Mouse (Mus musculus) erythroblast, adult 5-6 weeks (primary cell): ENCODE results near the gene Tbc1d30. TPM values are rescaled to one million over a fixed set of nuclear protein-coding genes. Genes with fewer than 3 reads are reported as not detected.

ENCODE experiments used
- ATAC-seq: replicated peaks from 2 replicates; pipeline ENCODE4 v1.8.0; 2016; ENCODE audit warnings: moderate number of reproducible peaks, mild to moderate bottlenecking, moderate TSS enrichment, inconsistent platforms; ENCODE audit not compliant: poor library complexity, low FRiP score, severe bottlenecking
- total RNA-seq, 2 experiments: library from RNA; stranded (forward) in 1 of 2; stranded (reverse) in 1 of 2; fragments of 150-400 nt in 1 of 2; fragments of 200-764, 138-1000 nt in 1 of 2; gene quantifications; 2 replicates each; pipeline versions ENCODE4 v1.2.3 to v1.2.4; 2015 to 2017; ENCODE audit warnings: low replicate concordance in 2 of 2

Gene Tbc1d30
- 0.42 TPM in 1 of 2 replicates, not detected in the other for total RNA-seq (2015; ENCODE audit: low replicate concordance)
- total RNA-seq (2017; ENCODE audit: low replicate concordance), result 0.14 and 0.60 TPM in 2 replicates

GRCm38 (mm10) chr10:121351066-121351581 lies at the start of gene Tbc1d30:
Gene Tbc1d30 (minus strand): TSS chr10:121351278.
- ATAC-seq, result no peak

- ATAC-seq, result no peak
These were observed 47.5 kb upstream of the Tbc1d30 start for GRCm38 (mm10) chr10:121398599-121398998.

DNA sequence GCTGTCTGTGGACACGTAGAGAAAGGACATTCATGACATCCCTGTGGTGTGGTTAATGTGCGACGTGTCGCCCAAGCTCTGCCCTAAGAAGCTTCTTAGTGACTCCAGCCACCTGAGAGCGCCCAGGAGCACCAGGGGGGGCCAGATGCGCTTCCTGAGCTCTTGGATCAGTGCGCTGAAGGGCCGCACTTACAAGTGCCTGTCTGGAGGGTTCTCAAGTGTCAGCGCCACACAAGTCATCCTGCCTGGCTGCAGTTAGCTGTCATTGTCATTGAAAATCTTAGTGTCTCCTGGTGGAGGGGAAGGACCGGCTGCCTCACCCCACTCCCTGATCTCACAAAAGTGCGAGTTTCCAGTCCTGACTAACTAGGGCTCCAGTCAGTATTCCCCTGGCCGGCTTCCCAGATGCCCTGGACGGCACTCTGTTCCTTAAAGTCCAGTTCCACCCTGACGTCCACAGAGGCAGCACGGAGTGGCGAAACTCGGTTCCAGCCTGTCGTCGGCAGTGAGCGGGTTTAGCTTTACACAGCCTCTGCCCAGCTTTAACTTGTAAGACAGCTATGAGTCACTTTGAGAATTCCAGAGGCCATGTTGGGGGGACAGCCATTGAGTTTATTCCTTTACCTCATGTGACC lies 44.6 kb upstream of the Tbc1d30 start:
- no peak for ATAC-seq

- ATAC-seq, result no peak
These were observed 43.8 kb upstream of the Tbc1d30 start for GRCm38 (mm10) chr10:121394789-121395325.

DNA sequence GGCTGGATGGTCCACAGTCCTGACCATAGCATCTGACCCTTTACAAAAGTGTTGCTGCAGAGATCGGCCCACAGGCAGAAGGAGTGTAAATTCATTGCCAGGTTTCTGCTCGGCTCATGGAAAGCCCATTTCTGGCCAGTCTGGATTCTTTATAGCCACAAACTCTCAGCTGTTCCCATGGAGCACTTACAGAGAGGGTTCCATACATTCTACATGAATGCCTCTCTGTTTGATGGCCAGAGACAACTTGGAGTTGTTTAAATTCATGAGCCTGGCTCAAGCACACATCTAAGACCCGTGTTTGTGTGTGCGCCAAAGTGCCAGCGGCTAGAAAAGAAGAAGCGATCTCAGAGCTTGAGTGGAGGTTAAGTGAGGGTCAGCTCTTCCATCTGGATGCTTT lies 43.2 kb upstream of the Tbc1d30 start:
- no peak for ATAC-seq

DNA sequence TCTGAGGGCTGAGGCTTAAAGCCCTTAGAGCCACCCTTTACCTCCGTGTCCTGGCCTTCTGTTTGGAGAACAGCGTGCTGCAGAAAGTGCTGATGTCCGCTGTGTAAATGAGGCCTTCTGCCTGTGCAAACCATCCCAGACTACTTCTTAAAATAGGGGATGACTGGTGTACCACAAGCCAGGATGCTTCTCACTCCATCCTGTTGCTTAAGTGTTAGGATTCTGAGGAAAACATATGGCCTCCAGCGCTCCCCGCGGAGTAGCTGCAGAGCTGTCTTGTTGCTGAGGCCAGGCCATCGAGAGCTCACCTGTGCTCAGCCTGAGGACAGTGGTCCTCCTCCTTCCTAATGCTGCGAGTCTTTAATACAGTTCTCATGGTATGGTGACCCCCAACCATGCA lies 40.8 kb upstream of the Tbc1d30 start:
- ATAC-seq, result no peak

DNA sequence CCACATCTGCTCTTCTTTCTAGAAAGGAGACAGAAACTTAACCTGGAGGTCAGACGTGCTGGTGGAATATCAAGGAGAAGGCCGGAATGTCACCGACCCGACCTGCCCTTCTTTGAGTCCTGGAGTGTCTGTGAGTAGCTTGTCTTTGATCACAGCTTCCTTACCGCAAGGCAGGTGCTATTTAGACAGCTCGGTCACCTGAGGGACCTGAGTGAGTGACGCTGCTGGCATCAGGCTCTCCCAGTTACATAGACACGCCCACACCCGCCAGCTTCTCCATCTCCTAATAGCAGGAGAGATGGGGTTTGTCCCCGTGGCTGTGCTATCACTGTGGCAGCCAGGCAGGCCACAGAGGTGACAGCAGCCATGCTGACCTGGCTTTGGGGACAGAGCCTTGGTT lies 39.5 kb upstream of the Tbc1d30 start:
- no peak for ATAC-seq

GRCm38 (mm10) chr10:121386347-121386746 lies 35.3 kb upstream of the Tbc1d30 start:
- ATAC-seq, result no peak

DNA sequence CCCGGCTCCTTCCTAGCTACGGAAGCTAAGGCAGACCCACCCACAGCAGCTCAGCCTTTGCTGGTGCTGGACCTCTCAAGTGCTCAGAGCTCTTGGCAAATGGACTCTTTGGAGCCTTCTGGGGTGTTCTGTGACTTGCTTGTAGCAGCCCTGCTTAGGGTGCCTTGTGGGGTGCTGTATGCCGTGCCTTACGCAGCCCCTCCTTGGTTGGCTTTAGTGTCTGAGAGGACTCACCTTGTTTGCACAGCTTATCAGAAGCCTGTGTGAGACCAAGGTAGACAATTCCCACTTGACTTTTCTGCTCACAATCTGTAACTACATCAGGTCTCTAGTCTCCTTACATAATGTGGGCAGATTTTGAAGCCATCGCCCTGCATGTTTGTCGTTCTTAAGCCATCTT lies 34.6 kb upstream of the Tbc1d30 start:
- ATAC-seq, result no peak

DNA sequence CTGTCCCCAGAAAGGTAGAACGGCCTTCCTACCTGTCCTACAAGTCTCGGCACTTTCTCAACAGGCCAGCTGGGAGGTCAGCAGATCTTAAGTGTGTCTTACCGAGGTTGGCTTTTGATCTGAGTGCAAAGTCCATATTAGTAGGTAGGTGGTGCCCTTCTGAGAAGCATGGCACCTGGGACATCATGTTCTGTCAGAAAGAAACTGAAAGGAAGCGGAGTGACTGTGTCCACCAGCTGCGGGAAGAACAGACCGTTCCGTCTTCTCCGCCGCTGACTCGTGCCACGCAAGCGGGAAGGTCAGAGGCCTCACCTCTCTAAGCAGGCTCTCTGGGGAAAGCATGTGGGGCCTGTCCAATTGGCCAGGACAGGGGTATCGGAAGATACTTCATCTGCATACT lies 33.6 kb upstream of the Tbc1d30 start:
- ATAC-seq, result no peak

DNA sequence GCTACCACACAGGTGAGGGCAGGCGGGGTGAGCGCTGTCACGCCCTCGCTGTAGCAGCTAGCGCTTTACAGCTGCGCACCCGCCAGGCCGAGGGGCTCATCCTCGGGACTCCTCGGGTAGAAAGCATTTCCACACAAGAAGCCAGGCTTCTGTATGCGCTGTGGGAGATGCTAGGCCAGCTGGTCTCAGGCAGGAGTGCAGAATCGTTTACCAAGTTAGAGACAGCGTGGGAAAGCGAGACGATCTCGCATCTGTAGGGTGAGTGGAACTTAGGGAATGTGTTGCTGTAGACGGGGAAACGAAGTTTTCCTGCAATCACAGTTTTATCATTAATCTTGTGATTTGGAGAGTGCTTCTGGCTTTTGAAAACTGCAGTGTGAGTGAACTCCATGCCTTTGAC lies 30.2 kb upstream of the Tbc1d30 start:
- no peak for ATAC-seq

DNA sequence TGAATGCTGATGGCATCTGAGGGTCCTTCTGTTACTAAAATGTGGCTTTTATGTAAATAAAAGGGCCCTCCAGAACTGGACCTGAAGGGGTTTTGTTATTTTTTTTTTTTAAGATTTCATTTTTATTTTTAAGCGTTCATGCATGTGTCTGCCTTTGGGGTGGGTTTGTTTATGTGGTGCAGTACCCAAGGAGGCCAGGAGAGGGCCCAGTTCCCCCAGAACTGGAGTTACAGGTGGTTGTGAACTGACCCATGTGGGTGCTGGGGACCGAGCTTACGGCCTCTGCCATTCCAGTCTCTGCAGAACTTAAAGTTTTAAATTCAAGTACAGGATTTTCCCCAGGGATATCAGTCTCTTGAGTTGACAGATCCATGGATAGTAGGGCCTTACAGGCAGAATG lies 28.3 kb upstream of the Tbc1d30 start:
- ATAC-seq, result no peak

DNA sequence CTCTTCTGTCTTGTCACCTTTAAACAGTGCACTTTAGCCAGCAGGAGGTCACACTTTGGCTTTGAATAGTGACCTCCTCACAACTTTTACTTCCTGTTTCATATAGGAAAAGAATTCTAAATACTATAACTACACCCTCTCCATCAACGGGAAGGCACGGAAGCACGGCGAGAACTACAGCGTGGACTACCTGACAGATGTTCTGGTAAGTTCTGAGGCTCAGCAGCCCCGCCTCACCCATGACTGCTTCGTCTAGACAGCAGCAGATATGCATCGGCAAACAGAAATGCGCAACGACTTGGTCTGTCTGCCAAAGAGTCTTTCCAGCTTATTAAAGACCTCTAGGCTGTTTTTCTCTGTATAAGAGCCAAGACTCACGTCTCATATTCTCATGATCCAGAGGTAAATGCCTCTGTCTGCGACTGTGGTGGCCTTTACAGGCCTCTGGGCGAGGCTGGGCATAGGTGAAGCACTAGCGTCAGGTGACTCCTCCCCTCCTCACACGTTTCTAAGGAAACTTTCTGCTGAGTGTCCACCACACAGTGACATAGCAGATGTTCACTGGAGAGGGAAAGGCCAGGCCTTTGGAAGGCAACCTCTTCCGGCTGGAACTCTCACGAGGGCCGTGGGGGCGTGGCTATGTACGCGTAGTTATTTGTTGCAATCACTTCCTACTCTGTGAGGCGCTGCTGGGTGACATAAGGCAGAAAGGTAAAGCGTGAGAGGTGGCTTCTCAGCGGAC lies 25.6 kb upstream of the Tbc1d30 start:
- no peak for ATAC-seq

GRCm38 (mm10) chr10:121375649-121376493 lies 24.8 kb upstream of the Tbc1d30 start:
- ATAC-seq, result no peak

DNA sequence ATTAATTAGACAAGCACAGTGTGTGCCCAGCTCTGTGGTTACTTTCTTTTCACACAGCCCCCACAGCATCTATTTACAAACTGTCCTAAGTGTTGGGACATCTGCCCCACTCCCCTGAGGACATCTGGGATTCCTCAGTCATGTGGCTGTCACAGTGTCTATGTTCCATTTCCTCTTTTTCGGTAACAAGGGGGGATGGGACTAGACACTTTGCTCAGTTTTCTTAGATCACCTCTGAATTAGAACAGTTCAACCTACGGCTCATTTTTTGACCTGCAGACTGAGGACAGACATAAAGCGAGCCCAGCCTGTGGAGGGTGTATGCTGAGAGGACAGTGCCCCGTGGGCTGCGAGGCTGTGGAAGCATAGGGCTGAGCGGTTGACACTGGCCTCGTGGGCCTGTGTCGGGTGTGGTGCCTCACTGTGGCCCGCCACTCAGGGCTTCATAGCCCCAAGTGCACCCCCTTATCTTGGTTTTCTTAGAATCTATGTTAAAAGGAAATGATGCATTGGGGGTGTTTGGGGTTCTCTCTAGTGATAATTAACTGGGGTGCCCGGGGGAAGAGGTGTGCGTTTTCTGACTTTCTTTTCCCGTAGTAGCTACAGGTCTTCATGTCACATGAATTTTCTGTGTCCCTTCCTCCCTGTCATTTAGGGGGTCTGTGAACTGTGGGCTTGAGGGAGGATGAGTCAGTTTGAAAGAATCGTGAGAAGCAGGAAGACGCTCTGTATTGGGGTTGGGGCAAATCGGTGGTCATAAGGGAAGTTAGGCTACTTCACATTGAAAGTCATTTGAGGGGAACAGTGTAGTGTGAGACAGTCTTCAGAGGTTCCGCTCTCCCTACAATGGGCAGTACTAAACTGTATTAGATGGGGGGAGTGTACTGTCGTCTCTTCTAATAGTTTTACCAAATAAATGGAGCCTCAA lies 23.9 kb upstream of the Tbc1d30 start:
- no peak for ATAC-seq

GRCm38 (mm10) chr10:121374013-121374412 lies 22.9 kb upstream of the Tbc1d30 start:
- ATAC-seq, result no peak

GRCm38 (mm10) chr10:121370777-121371176 lies 19.7 kb upstream of the Tbc1d30 start:
- ATAC-seq, result 0 out of 2 replicates have a peak, but pooled peaks have one; percentile 41

GRCm38 (mm10) chr10:121368783-121369465 lies 17.8 kb upstream of the Tbc1d30 start:
- no peak for ATAC-seq
